Mouse (Mus musculus) embryonic facial prominence, embryonic 12.5 days (tissue): ENCODE measurements around the gene Olfr1352. TPM values are rescaled to one million over a fixed set of nuclear protein-coding genes. Genes with fewer than 3 reads are reported as not detected.
"Not testable (repeated sequence)": the region's sequence is repeated elsewhere in the genome, so short reads cannot be mapped to it uniquely, and the experiment has no call there.

Experiments
- ATAC-seq: fragments of 200-750 bp; cut with Nextera tagmentation; 2 replicates; pipeline ENCODE4 v1.8.0; 2017; ENCODE audit not compliant: insufficient number of reproducible peaks, insufficient read depth, low FRiP score, low TSS enrichment
- H3K27ac ChIP-seq: fragments of 300-500 bp; sonication (generic); 2 replicates; pipeline ENCODE4 v1.5.1; 2016; ENCODE audit warnings: mild to moderate bottlenecking
- H3K27me3 ChIP-seq: fragments of 300-500 bp; sonication (generic); 2 replicates; pipeline ENCODE4 v1.6.1; 2016; ENCODE audit warnings: mild to moderate bottlenecking, moderate library complexity
- H3K36me3 ChIP-seq: fragments of 300-500 bp; sonication (generic); 2 replicates; pipeline ENCODE4 v1.6.1; 2016; ENCODE audit warnings: mild to moderate bottlenecking
- H3K4me1 ChIP-seq: fragments of 300-500 bp; sonication (generic); 2 replicates; pipeline ENCODE4 v1.6.1; 2016
- H3K4me2 ChIP-seq: fragments of 300-500 bp; sonication (generic); replicated peaks from 2 replicates; pipeline ENCODE4 v1.6.1; 2016; ENCODE audit warnings: mild to moderate bottlenecking, moderate library complexity
- H3K4me3 ChIP-seq: fragments of 300-500 bp; sonication (generic); 2 replicates; pipeline ENCODE4 v1.5.1; 2016; ENCODE audit warnings: mild to moderate bottlenecking
- H3K9ac ChIP-seq: fragments of 300-500 bp; sonication (generic); 2 replicates; pipeline ENCODE4 v1.6.1; 2016; ENCODE audit warnings: mild to moderate bottlenecking, moderate library complexity
- H3K9me3 ChIP-seq: fragments of 300-500 bp; sonication (generic); 2 replicates; pipeline ENCODE4 v1.6.1; 2016; ENCODE audit warnings: mild to moderate bottlenecking, moderate library complexity
- WGBS: fragments of 180-500 bp; shearing (Covaris S2); methylation state at CpG from one replicate; pipeline ENCODE4 v1.1.7; 2016; 5-methylcytosine and 5-hydroxymethylcytosine counted together
- polyA plus RNA-seq: library from polyadenylated mRNA; unstranded; fragments of >200 nt; fragmentation: Nextera tagmentation; extraction: Ambion mirVana; gene quantifications from 2 replicates; pipeline ENCODE4 v1.2.1, GENCODE M21; 2016

The Olfr1352 gene
- polyA plus RNA-seq: not detected in 2 replicates

GRCm38 (mm10) chr10:78980750-78981149 lies at the start of gene Olfr1352:
TSS of gene Olfr1352 (plus strand) at chr10:78981050.
- Histone ChIP-seq H3K27ac (no peak within 1 kb of the TSS), H3K9me3 (no peaks in the 10 kb centered on the region), H3K4me1 (no peaks in the 10 kb centered on the region), H3K36me3 (no peaks in the 10 kb centered on the region), H3K9ac (no peak within 1 kb of the TSS), H3K4me3 (no peak within 1 kb of the TSS), H3K27me3 (no peaks in the 10 kb centered on the region), H3K4me2 (no peak within 1 kb of the TSS)
- no peak for ATAC-seq

GRCm38 (mm10) chr10:78950336-78950735 lies 30.5 kb upstream of the Olfr1352 start, which contains the start of gene Olfr8:
TSS of gene Olfr8 (plus strand) at chr10:78950636.
- not testable (repeated sequence) for H3K27me3 ChIP-seq, H3K4me2 ChIP-seq, H3K4me3 ChIP-seq, H3K36me3 ChIP-seq, H3K9ac ChIP-seq, H3K27ac ChIP-seq, ATAC-seq, H3K4me1 ChIP-seq, H3K9me3 ChIP-seq
- 78% methylated on average over 1 of the region's 1 CpGs for WGBS

GRCm38 (mm10) chr10:78963009-78963408 lies 17.8 kb upstream of the Olfr1352 start, which contains the start of gene Olfr1353:
TSS of gene Olfr1353 (plus strand) at chr10:78963309.
- H3K27me3 ChIP-seq, ATAC-seq, H3K36me3 ChIP-seq, H3K4me3 ChIP-seq, H3K4me1 ChIP-seq, H3K4me2 ChIP-seq, H3K9me3 ChIP-seq, H3K9ac ChIP-seq, H3K27ac ChIP-seq: not testable (repeated sequence)

- no peak within 1 kb of the TSS for H3K4me3 ChIP-seq
- no peak for ATAC-seq
- WGBS: 44% methylated on average over 1 of the region's 1 CpGs
- H3K9ac ChIP-seq: no peak within 1 kb of the TSS
- no peaks in the 10 kb centered on the region for H3K36me3 ChIP-seq
- H3K27me3 ChIP-seq: no peaks in the 10 kb centered on the region
- H3K27ac ChIP-seq: no peak within 1 kb of the TSS
- no peaks in the 10 kb centered on the region for H3K4me1 ChIP-seq
- no peak within 1 kb of the TSS for H3K4me2 ChIP-seq
- no peaks in the 10 kb centered on the region for H3K9me3 ChIP-seq
These were observed 31.3 kb downstream of the Olfr1352 start, which contains the start of gene Olfr1351 for GRCm38 (mm10) chr10:79012172-79012571. TSS of gene Olfr1351 (plus strand) at chr10:79012472.

GRCm38 (mm10) chr10:79028441-79028840 lies 47.6 kb downstream of the Olfr1352 start, which contains the start of gene Olfr57:
TSS of gene Olfr57 (plus strand) at chr10:79028741.
- Histone ChIP-seq H3K4me2 (no peak within 1 kb of the TSS), H3K4me3 (no peak within 1 kb of the TSS), H3K4me1 (no peaks in the 10 kb centered on the region), H3K27ac (no peak within 1 kb of the TSS), H3K36me3 (no peaks in the 10 kb centered on the region), H3K27me3 (no peaks in the 10 kb centered on the region), H3K9me3 (no peaks in the 10 kb centered on the region), H3K9ac (no peak within 1 kb of the TSS)
- ATAC-seq: no peak

Other genes starting within 250 kb of the Olfr1352 start
- gene Ccdc105, start 228.0 kb upstream of the Olfr1352 start, polyA plus RNA-seq: 0.22 TPM in 1 of 2 replicates, not detected in the other
- 2.1 TPM in 2 replicates for gene Slc1a6, start 200.6 kb upstream of the Olfr1352 start, polyA plus RNA-seq
- gene Olfr1356, start 128.9 kb upstream of the Olfr1352 start, polyA plus RNA-seq: not detected in 2 replicates
- gene Olfr1355, start 105.5 kb upstream of the Olfr1352 start, polyA plus RNA-seq: not detected in 2 replicates
- gene Olfr1354, start 67.9 kb upstream of the Olfr1352 start, polyA plus RNA-seq: not detected in 2 replicates
- gene Olfr8, start 30.4 kb upstream of the Olfr1352 start, polyA plus RNA-seq: not detected in 2 replicates
- gene Olfr1353, start 17.7 kb upstream of the Olfr1352 start, polyA plus RNA-seq: not detected in 2 replicates
- not detected in 2 replicates for gene Olfr1351, start 31.4 kb downstream of the Olfr1352 start, polyA plus RNA-seq
- 0.14 TPM in 1 of 2 replicates, not detected in the other for gene Olfr57, start 47.7 kb downstream of the Olfr1352 start, polyA plus RNA-seq
- gene 2610008E11Rik, start 116.5 kb downstream of the Olfr1352 start, polyA plus RNA-seq: 45.3 and 48.9 TPM in 2 replicates
- gene Vmn2r80, start 167.7 kb downstream of the Olfr1352 start, polyA plus RNA-seq: not detected in 2 replicates